Mouse (Mus musculus) CH12.LX (cell line): ENCODE measurements around the gene Setmar. TPM values are rescaled to one million over a fixed set of nuclear protein-coding genes. Genes with fewer than 3 reads are reported as not detected.

Experiments
- DNase-seq: peaks from one replicate; pipeline ENCODE4 v3.0.0-alpha.2; 2013; ENCODE audit errors: extremely low read depth
- H3K27ac ChIP-seq: 2 replicates; pipeline ENCODE4 v1.5.1; 2012; ENCODE audit warnings: low read depth, mild to moderate bottlenecking, control low read depth, moderate library complexity; ENCODE audit not compliant: insufficient read depth
- H3K27me3 ChIP-seq: replicated peaks from 2 replicates; pipeline ENCODE3; 2012; ENCODE audit warnings: inconsistent platforms
- H3K36me3 ChIP-seq, 2 experiments: replicated peaks in 1 of 2; 2 replicates each; pipeline versions ENCODE3 to v1.6.1; 2012; ENCODE audit warnings: inconsistent platforms in 1 of 2, low read length in 1 of 2, mild to moderate bottlenecking in 1 of 2, mixed read lengths in 1 of 2, moderate library complexity in 1 of 2; ENCODE audit not compliant: control insufficient read depth in 1 of 2, insufficient read depth in 1 of 2
- H3K4me1 ChIP-seq, 2 experiments: 2 replicates each; pipeline ENCODE4 v1.6.1; 2012; ENCODE audit warnings: inconsistent platforms in 1 of 2, moderate library complexity in 1 of 2; ENCODE audit not compliant: insufficient read depth in 2 of 2, control insufficient read depth in 1 of 2
- H3K4me2 ChIP-seq: 2 replicates; pipeline ENCODE4 v1.6.1; 2012; ENCODE audit warnings: low read depth, mild to moderate bottlenecking, control low read depth; ENCODE audit not compliant: poor library complexity, insufficient read depth, severe bottlenecking
- H3K4me3 ChIP-seq, 3 experiments: fragments of 150-350 bp in 1 of 3; sonication (generic) in 1 of 3; replicated peaks in 1 of 3; 2 replicates each; pipeline versions ENCODE3 to v1.5.1; 2011 to 2012; ENCODE audit warnings: low read depth in 2 of 3, low read length in 2 of 3, mild to moderate bottlenecking in 2 of 3, moderate library complexity in 2 of 3, control low read depth in 1 of 3, improper control_type of control experiment in 1 of 3, inconsistent platforms in 1 of 3, mixed read lengths in 1 of 3; ENCODE audit not compliant: poor library complexity in 1 of 3
- H3K79me2 ChIP-seq: replicated peaks from 2 replicates; pipeline ENCODE4 v1.6.1; 2012; ENCODE audit warnings: mild to moderate bottlenecking, moderate library complexity; ENCODE audit not compliant: control insufficient read depth, poor library complexity, insufficient read depth, severe bottlenecking; ENCODE audit errors: extremely low read depth
- H3K9ac ChIP-seq: 2 replicates; pipeline ENCODE4 v1.6.1; 2012; ENCODE audit warnings: low read depth, mild to moderate bottlenecking, control low read depth, moderate library complexity; ENCODE audit not compliant: insufficient read depth
- H3K9me3 ChIP-seq: replicated peaks from 2 replicates; pipeline ENCODE3; 2012; ENCODE audit warnings: low read length, inconsistent platforms, mixed read lengths
- BHLHE40 ChIP-seq: IDR thresholded peaks from 2 replicates; pipeline ENCODE4 v1.6.1; 2011; ENCODE audit warnings: mild to moderate bottlenecking, low read depth, low read length, improper control_type of control experiment
- CHD1 ChIP-seq: IDR thresholded peaks from 2 replicates; pipeline ENCODE4 v1.6.1; 2012; ENCODE audit warnings: low read depth, low read length, improper control_type of control experiment, inconsistent platforms
- CTCF ChIP-seq, 2 experiments: IDR thresholded peaks in 1 of 2; conservative IDR thresholded peaks in 1 of 2; 2 replicates each; pipeline ENCODE4 v1.5.1; 2011 to 2012; ENCODE audit warnings: low read depth in 2 of 2, low read length in 2 of 2, improper control_type of control experiment in 1 of 2, inconsistent platforms in 1 of 2, mild to moderate bottlenecking in 1 of 2, moderate library complexity in 1 of 2
- E2F4 ChIP-seq: IDR thresholded peaks from 2 replicates; pipeline ENCODE4 v1.6.1; 2011; ENCODE audit warnings: low read depth, low read length, improper control_type of control experiment; ENCODE audit not compliant: insufficient replicate concordance
- ELF1 ChIP-seq: IDR thresholded peaks from 2 replicates; pipeline ENCODE4 v1.6.1; 2014; ENCODE audit warnings: low read depth, mild to moderate bottlenecking, inconsistent platforms, low read length, improper control_type of control experiment
- ETS1 ChIP-seq: conservative IDR thresholded peaks from 2 replicates; pipeline ENCODE4 v1.6.1; 2012; ENCODE audit warnings: low read depth, mild to moderate bottlenecking, inconsistent platforms, low read length, improper control_type of control experiment, moderate library complexity
- GABPA ChIP-seq: IDR thresholded peaks from 2 replicates; pipeline ENCODE4 v1.6.1; 2012; ENCODE audit warnings: low read depth, low read length, improper control_type of control experiment, inconsistent platforms; ENCODE audit not compliant: insufficient replicate concordance
- JUN ChIP-seq: IDR thresholded peaks from 2 replicates; pipeline ENCODE4 v1.6.1; 2011; ENCODE audit warnings: low read depth, mild to moderate bottlenecking, low read length, improper control_type of control experiment, moderate library complexity; ENCODE audit not compliant: insufficient read depth
- KAT2A ChIP-seq: IDR thresholded peaks from 2 replicates; pipeline ENCODE4 v1.6.1; 2012; ENCODE audit warnings: low read length, improper control_type of control experiment, inconsistent platforms; ENCODE audit not compliant: insufficient replicate concordance
- MEF2A ChIP-seq: IDR thresholded peaks from 2 replicates; pipeline ENCODE4 v1.6.1; 2014; ENCODE audit warnings: low read depth, mild to moderate bottlenecking, inconsistent platforms, low read length, improper control_type of control experiment, borderline replicate concordance
- MYC ChIP-seq: IDR thresholded peaks from 2 replicates; pipeline ENCODE4 v1.6.1; 2011; ENCODE audit warnings: low read depth, mild to moderate bottlenecking, improper control_type of control experiment, low read length
- POLR2A ChIP-seq: IDR thresholded peaks from 2 replicates; pipeline ENCODE4 v1.6.1; 2011; ENCODE audit warnings: low read depth, mild to moderate bottlenecking, improper control_type of control experiment, low read length
- RAD21 ChIP-seq: IDR thresholded peaks from 2 replicates; pipeline ENCODE4 v1.6.1; 2011; ENCODE audit warnings: low read depth, mild to moderate bottlenecking, low read length, improper control_type of control experiment, moderate library complexity
- SIN3A ChIP-seq: IDR thresholded peaks from 2 replicates; pipeline ENCODE4 v1.6.1; 2012; ENCODE audit warnings: low read length, improper control_type of control experiment, inconsistent platforms
- TBP ChIP-seq: conservative IDR thresholded peaks from 2 replicates; pipeline ENCODE4 v1.6.1; 2011; ENCODE audit warnings: low read depth, low read length, improper control_type of control experiment
- TCF12 ChIP-seq: IDR thresholded peaks from 2 replicates; pipeline ENCODE4 v1.6.1; 2014; ENCODE audit warnings: low read depth, mild to moderate bottlenecking, inconsistent platforms, low read length, improper control_type of control experiment
- ZMIZ1 ChIP-seq: IDR thresholded peaks from 2 replicates; pipeline ENCODE4 v1.6.1; 2012; ENCODE audit warnings: low read depth, mild to moderate bottlenecking, inconsistent platforms, low read length, improper control_type of control experiment
- dilution Hi-C: fragments of 300-500 bp; cut with MboI; formaldehyde crosslinking; loops from 2 replicates; pipeline ENCODE4 v1.14.3; 2020; ENCODE audit warnings: low sequenced_read_pairs; ENCODE audit not compliant: extremely low pct_unique_long_range_greater_than_20kb, extremely low pct_ligation_motif_present
- in situ Hi-C: fragments of 300-500 bp; cut with MboI; formaldehyde crosslinking; loops from 3 replicates; pipeline ENCODE4 v1.14.3; 2019; ENCODE audit warnings: low sequenced_read_pairs, low pct_ligation_motif_present, low pct_unique_long_range_greater_than_20kb, mixed read lengths
- polyA plus RNA-seq: library from polyadenylated mRNA; unstranded; fragments of >175 nt; gene quantifications from 2 replicates; pipeline ENCODE4 v1.2.1, GENCODE M21; 2012; ENCODE audit warnings: low read depth; ENCODE audit not compliant: insufficient read length
- total RNA-seq, 2 experiments: library from RNA; depleted of rRNA; stranded (reverse); fragments of 300-350 nt in 1 of 2; fragments of >200 nt in 1 of 2; gene quantifications; 2 replicates each; pipeline ENCODE4 v1.2.3; 2012 to 2014

Setmar gene
- total and polyA plus RNA-seq, 3 experiments = 1.2 to 3.5 (median 2.1) TPM

- Histone ChIP-seq H3K27ac (no peak overlapping the region), H3K4me1 (no peaks in the 10 kb centered on the region), H3K9ac (no peak overlapping the region), H3K36me3 (peaks cover 4 to 21% of the 10 kb centered on the region in 2 experiments), H3K4me3 (no peak overlapping the region), H3K27me3 (no peaks in the 10 kb centered on the region), H3K4me2 (no peak overlapping the region), H3K79me2 (no peaks in the 10 kb centered on the region), H3K9me3 (no peaks in the 10 kb centered on the region)
- dilution Hi-C loops (no loop called here), in situ Hi-C loops (no loop called here)
- no peak for TF ChIP-seq ZMIZ1
- DNase-seq = no peak
Measured at GRCm38 (mm10) chr6:108110336-108110735, 45.5 kb downstream of the Setmar start.

GRCm38 (mm10) chr6:108111693-108112092 lies 46.8 kb downstream of the Setmar start:
- Histone ChIP-seq H3K36me3 (peaks cover 3 to 16% of the 10 kb centered on the region in 2 experiments), H3K4me2 (no peak overlapping the region), H3K9ac (no peak overlapping the region), H3K4me1 (no peaks in the 10 kb centered on the region), H3K27me3 (no peaks in the 10 kb centered on the region), H3K79me2 (no peaks in the 10 kb centered on the region), H3K4me3 (no peak overlapping the region), H3K27ac (no peak overlapping the region), H3K9me3 (no peaks in the 10 kb centered on the region)
- no peak for DNase-seq
- TF ChIP-seq TBP (no peak), CHD1 (no peak), KAT2A (no peak), MEF2A (no peak), ETS1 (no peak), RAD21 (no peak)
- dilution Hi-C loops = no loop called here
- in situ Hi-C loops = no loop called here

- TF ChIP-seq GABPA (no peak), SIN3A (no peak), BHLHE40 (no peak), JUN (no peak), POLR2A (no peak), CTCF (conservative IDR thresholded peaks at IDR 0.05 in 1 of 2, IDR thresholded peaks at IDR 0.05 in 1 of 2; ENCODE audit: low read depth in 2 of 2, low read length in 2 of 2) (no peak), TCF12 (no peak), ELF1 (no peak), E2F4 (no peak), MYC (no peak)
- peaks cover 0 to 7% of the 10 kb centered on the region in 2 experiments; a peak in 1 of 4 replicates for H3K4me1 ChIP-seq
- no peak overlapping the region for H3K4me2 ChIP-seq
- dilution Hi-C loops = no loop called here
- in situ Hi-C loops = no loop called here
- H3K79me2 ChIP-seq = no peaks in the 10 kb centered on the region
- H3K27ac ChIP-seq = no peak overlapping the region
- H3K4me3 ChIP-seq = no peak overlapping the region
- no peaks in the 10 kb centered on the region for H3K9me3 ChIP-seq
- DNase-seq = no peak
- no peak overlapping the region for H3K9ac ChIP-seq
- H3K27me3 ChIP-seq = no peaks in the 10 kb centered on the region
- peaks cover 0 to 9% of the 10 kb centered on the region in 2 experiments for H3K36me3 ChIP-seq
Measured at GRCm38 (mm10) chr6:108114971-108115370, 50.1 kb downstream of the Setmar start.
